Mouse (Mus musculus): Measurements from ENCODE around the gene Eef1akmt2. TPM values are rescaled to one million over a fixed set of nuclear protein-coding genes. Genes with fewer than 3 reads are reported as not detected.

Gene Eef1akmt2
- total and polyA plus RNA-seq, 2 experiments, result 3.4 to 21.8 TPM

GRCm38 (mm10) chr7:132788826-132789225 is 63.6 kb downstream of the Eef1akmt2 start:
- peaks cover 29% of the 10 kb centered on the region for H3K79me2 ChIP-seq (ENCODE audit: control insufficient read depth, insufficient read depth, low read length)
- H3K4me1 ChIP-seq (ENCODE audit: control insufficient read depth, insufficient read depth, low read length), result peaks cover 15% of the 10 kb centered on the region
- TF ChIP-seq POLR2A (IDR thresholded peaks at IDR 0.05; ENCODE audit: extremely low read depth, insufficient read depth, low read length) (no peak), CTCF (IDR thresholded peaks at IDR 0.05; ENCODE audit: low read depth, low read length) (no peak)
- H3K27ac ChIP-seq (replicated peaks; ENCODE audit: insufficient read depth, low read depth, low read length), result no peak overlapping the region
- H3K36me3 ChIP-seq (ENCODE audit: control insufficient read depth, insufficient read depth, low read length), result no peaks in the 10 kb centered on the region
- no peaks in the 10 kb centered on the region for H3K27me3 ChIP-seq (ENCODE audit: control insufficient read depth, insufficient read depth, low read length)
- WGBS, result 85% methylated on average over 13 of the region's 13 CpGs
- H3K9ac ChIP-seq (ENCODE audit: low read depth, low read length), result no peak overlapping the region
- DNase-seq (ENCODE audit: extremely low read depth, low read depth, low spot score), result no peak
- no peak overlapping the region for H3K4me3 ChIP-seq (ENCODE audit: insufficient read depth, low read depth, low read length)

- no peak overlapping the region for H3K27ac ChIP-seq (replicated peaks; ENCODE audit: insufficient read depth, low read depth, low read length)
- TF ChIP-seq CTCF (IDR thresholded peaks at IDR 0.05; ENCODE audit: low read depth, low read length) (no peak), POLR2A (IDR thresholded peaks at IDR 0.05; ENCODE audit: extremely low read depth, insufficient read depth, low read length) (no peak)
- no peaks in the 10 kb centered on the region for H3K36me3 ChIP-seq (ENCODE audit: control insufficient read depth, insufficient read depth, low read length)
- WGBS, result 87% methylated on average over 4 of the region's 4 CpGs
- H3K4me3 ChIP-seq (ENCODE audit: insufficient read depth, low read depth, low read length), result no peak overlapping the region
- H3K79me2 ChIP-seq (ENCODE audit: control insufficient read depth, insufficient read depth, low read length), result peaks cover 24% of the 10 kb centered on the region
- H3K4me1 ChIP-seq (ENCODE audit: control insufficient read depth, insufficient read depth, low read length), result peaks cover 21% of the 10 kb centered on the region
- no peak for DNase-seq (ENCODE audit: extremely low read depth, low read depth, low spot score)
- no peaks in the 10 kb centered on the region for H3K27me3 ChIP-seq (ENCODE audit: control insufficient read depth, insufficient read depth, low read length)
- no peak overlapping the region for H3K9ac ChIP-seq (ENCODE audit: low read depth, low read length)
These were observed 64.8 kb downstream of the Eef1akmt2 start for GRCm38 (mm10) chr7:132787496-132788190.

- TF ChIP-seq POLR2A (IDR thresholded peaks at IDR 0.05; ENCODE audit: extremely low read depth, insufficient read depth, low read length), result no peak
- TF ChIP-seq CTCF (IDR thresholded peaks at IDR 0.05; ENCODE audit: low read depth, low read length), result no peak
- H3K4me3 ChIP-seq (ENCODE audit: insufficient read depth, low read depth, low read length), result no peak overlapping the region
- H3K27me3 ChIP-seq (ENCODE audit: control insufficient read depth, insufficient read depth, low read length), result no peaks in the 10 kb centered on the region
- H3K4me1 ChIP-seq (ENCODE audit: control insufficient read depth, insufficient read depth, low read length), result peaks cover 21% of the 10 kb centered on the region
- no peak overlapping the region for H3K9ac ChIP-seq (ENCODE audit: low read depth, low read length)
- H3K27ac ChIP-seq (replicated peaks; ENCODE audit: insufficient read depth, low read depth, low read length), result peak overlapping the region; percentile 10; the same call in 1 of the 2 replicates
- WGBS, result 68% methylated on average over 4 of the region's 4 CpGs
- H3K36me3 ChIP-seq (ENCODE audit: control insufficient read depth, insufficient read depth, low read length), result no peaks in the 10 kb centered on the region
- DNase-seq (ENCODE audit: extremely low read depth, low read depth, low spot score), result peak; percentile 38
- peaks cover 18% of the 10 kb centered on the region for H3K79me2 ChIP-seq (ENCODE audit: control insufficient read depth, insufficient read depth, low read length)
These were observed 65.5 kb downstream of the Eef1akmt2 start for GRCm38 (mm10) chr7:132787022-132787421.

- Histone ChIP-seq H3K4me1 (ENCODE audit: control insufficient read depth, insufficient read depth, low read length) (peaks cover 21% of the 10 kb centered on the region), H3K27ac (replicated peaks; ENCODE audit: insufficient read depth, low read depth, low read length) (peak overlapping the region; percentile 10), H3K36me3 (ENCODE audit: control insufficient read depth, insufficient read depth, low read length) (no peaks in the 10 kb centered on the region), H3K79me2 (ENCODE audit: control insufficient read depth, insufficient read depth, low read length) (peaks cover 16% of the 10 kb centered on the region; the same call in 1 of the 2 replicates), H3K9ac (ENCODE audit: low read depth, low read length) (no peak overlapping the region), H3K27me3 (ENCODE audit: control insufficient read depth, insufficient read depth, low read length) (no peaks in the 10 kb centered on the region), H3K4me3 (ENCODE audit: insufficient read depth, low read depth, low read length) (no peak overlapping the region)
- WGBS, result 78% methylated on average over 4 of the region's 4 CpGs
- TF ChIP-seq POLR2A (IDR thresholded peaks at IDR 0.05; ENCODE audit: extremely low read depth, insufficient read depth, low read length) (no peak), CTCF (IDR thresholded peaks at IDR 0.05; ENCODE audit: low read depth, low read length) (no peak)
- no peak for DNase-seq (ENCODE audit: extremely low read depth, low read depth, low spot score)
These were observed 66.0 kb downstream of the Eef1akmt2 start for GRCm38 (mm10) chr7:132786522-132786921.

GRCm38 (mm10) chr7:132786011-132786410 is 66.5 kb downstream of the Eef1akmt2 start:
- WGBS, result 73% methylated on average over 7 of the region's 7 CpGs
- peak overlapping the region; percentile 10; the same call in 1 of the 2 replicates for H3K27ac ChIP-seq (replicated peaks; ENCODE audit: insufficient read depth, low read depth, low read length)
- DNase-seq (ENCODE audit: extremely low read depth, low read depth, low spot score), result no peak
- no peak overlapping the region for H3K4me3 ChIP-seq (ENCODE audit: insufficient read depth, low read depth, low read length)
- TF ChIP-seq POLR2A (IDR thresholded peaks at IDR 0.05; ENCODE audit: extremely low read depth, insufficient read depth, low read length) (no peak), CTCF (IDR thresholded peaks at IDR 0.05; ENCODE audit: low read depth, low read length) (no peak)
- H3K27me3 ChIP-seq (ENCODE audit: control insufficient read depth, insufficient read depth, low read length), result no peaks in the 10 kb centered on the region
- no peak overlapping the region for H3K9ac ChIP-seq (ENCODE audit: low read depth, low read length)
- H3K79me2 ChIP-seq (ENCODE audit: control insufficient read depth, insufficient read depth, low read length), result peaks cover 15% of the 10 kb centered on the region; the same call in 1 of the 2 replicates
- peaks cover 21% of the 10 kb centered on the region for H3K4me1 ChIP-seq (ENCODE audit: control insufficient read depth, insufficient read depth, low read length)
- H3K36me3 ChIP-seq (ENCODE audit: control insufficient read depth, insufficient read depth, low read length), result no peaks in the 10 kb centered on the region

- peaks cover 23% of the 10 kb centered on the region for H3K4me1 ChIP-seq (ENCODE audit: control insufficient read depth, insufficient read depth, low read length)
- no peak overlapping the region for H3K27ac ChIP-seq (replicated peaks; ENCODE audit: insufficient read depth, low read depth, low read length)
- no peak overlapping the region for H3K4me3 ChIP-seq (ENCODE audit: insufficient read depth, low read depth, low read length)
- peaks cover 3% of the 10 kb centered on the region; the same call in 1 of the 2 replicates for H3K79me2 ChIP-seq (ENCODE audit: control insufficient read depth, insufficient read depth, low read length)
- 80% methylated on average over 5 of the region's 5 CpGs for WGBS
- TF ChIP-seq POLR2A (IDR thresholded peaks at IDR 0.05; ENCODE audit: extremely low read depth, insufficient read depth, low read length) (no peak), CTCF (IDR thresholded peaks at IDR 0.05; ENCODE audit: low read depth, low read length) (no peak)
- no peak for DNase-seq (ENCODE audit: extremely low read depth, low read depth, low spot score)
- H3K36me3 ChIP-seq (ENCODE audit: control insufficient read depth, insufficient read depth, low read length), result no peaks in the 10 kb centered on the region
- no peaks in the 10 kb centered on the region for H3K27me3 ChIP-seq (ENCODE audit: control insufficient read depth, insufficient read depth, low read length)
- H3K9ac ChIP-seq (ENCODE audit: low read depth, low read length), result no peak overlapping the region
These were observed 68.4 kb downstream of the Eef1akmt2 start for GRCm38 (mm10) chr7:132784101-132784500.

All from liver, adult 2 months (tissue).